Mouse (Mus musculus) spleen, adult 18-20 months (tissue): ENCODE data around the gene Gm3636.
"Not testable (repeated sequence)": the region's sequence is repeated elsewhere in the genome, so short reads cannot be mapped to it uniquely, and the experiment has no call there.

Experiments
- DNase-seq, 2 experiments: peaks; one replicate each; pipeline ENCODE4 v3.0.0; 2022; ENCODE audit warnings: mixed read lengths in 2 of 2

Gene Gm3636

DNA sequence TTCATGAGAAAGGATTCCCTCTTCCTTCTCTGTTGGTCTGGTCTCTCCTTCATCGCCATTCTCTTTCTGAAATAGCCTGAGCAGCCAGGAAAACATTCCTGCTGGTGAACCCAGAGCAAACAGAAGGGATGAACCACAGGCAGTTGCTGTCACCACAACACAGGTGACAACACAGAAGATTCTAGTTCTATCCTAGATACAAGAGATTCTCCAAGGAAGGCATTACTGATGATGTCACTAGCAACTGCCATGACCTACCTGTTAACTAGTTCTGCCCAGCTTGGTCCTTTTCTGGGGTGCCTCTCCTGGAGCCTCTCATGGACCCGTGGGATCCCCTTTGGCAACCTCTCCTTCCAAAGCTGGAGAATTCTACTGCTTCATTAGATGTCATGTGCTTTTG, at the start of gene Gm3636:
Gm3636 (minus strand) TSS at position 101 of the 400 bp plus-strand sequence.
- not testable (repeated sequence) for DNase-seq

DNA sequence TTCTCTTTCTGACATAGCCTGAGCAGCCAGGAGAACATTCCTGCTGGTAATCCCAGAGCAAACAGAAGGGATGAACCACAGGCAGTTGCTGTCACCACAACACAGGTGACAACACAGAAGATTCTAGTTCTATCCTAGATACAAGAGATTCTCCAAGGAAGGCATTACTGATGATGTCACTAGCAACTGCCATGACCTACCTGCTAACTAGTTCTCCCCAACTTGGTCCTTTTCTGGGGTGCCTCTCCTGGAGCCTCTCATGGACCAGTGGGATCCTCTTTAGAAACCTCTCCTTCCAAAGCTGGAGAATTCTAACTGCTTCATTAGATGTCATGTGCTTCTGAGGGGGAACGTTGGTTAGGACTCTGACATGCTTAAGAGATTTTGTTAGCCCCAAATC, 32.2 kb upstream of the Gm3636 start, which contains the start of gene Gm8362:
Gm8362 (minus strand) TSS at position 101 of the 400 bp plus-strand sequence.
- DNase-seq, result not testable (repeated sequence)

DNA sequence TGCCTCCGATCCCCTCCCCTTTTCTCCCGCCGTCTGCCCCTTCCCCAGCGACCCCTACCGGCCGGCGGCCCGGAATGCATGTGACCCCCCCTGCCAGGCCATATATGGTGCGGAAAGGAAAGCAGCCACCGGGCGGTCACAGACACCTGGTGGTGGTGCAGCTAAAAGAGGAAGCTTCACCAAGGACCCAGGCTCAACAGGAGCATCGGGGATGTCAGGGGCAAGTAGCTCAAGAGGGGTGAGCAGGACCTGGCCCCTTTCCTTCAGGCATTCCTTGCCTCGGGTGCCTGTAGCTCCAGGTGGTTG, 15.1 kb upstream of the Gm3636 start:
- peak in 1 of 2 experiments; percentile 4 for DNase-seq

DNA sequence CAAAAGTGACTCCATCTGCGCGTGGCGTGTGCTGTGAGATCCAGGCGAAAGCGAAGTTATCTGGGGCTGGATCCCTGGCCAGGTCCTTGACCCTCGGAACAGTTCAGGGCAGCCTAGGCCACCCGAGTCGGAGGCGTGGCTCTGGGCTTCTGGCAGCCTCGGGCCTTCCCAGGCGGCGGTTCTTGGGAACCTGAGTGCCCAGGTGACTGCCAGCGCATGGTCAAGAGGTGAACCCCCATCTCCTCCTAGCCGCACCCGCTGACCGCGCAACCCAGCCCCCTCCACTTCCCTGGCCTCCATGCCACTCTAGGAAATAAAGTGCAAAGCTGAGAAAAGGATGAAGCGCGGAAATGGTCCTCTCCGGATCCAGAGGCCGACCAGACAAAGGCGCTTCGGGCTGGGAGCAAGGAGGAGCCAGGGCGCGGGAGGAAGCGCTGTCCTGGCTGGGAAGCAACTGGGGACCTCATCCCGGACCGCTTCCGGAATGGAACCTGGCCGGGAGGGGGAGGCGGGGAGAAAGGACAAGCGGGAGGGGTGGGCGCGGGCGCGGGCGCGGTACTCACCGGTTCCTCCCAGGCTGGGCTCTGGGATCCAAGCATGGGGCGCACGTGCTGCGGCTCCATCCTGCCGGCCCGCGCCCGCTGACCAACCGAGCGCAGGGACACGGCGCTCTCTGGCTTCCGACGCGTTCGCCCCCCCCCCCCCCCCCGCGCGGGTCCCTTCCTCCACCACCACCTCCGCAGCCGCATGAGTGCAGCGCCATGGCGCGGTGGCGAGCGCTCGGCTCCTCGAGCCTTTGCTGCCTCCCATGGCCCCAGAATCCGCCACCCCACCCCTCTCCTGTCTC, 14.5 kb upstream of the Gm3636 start:
- DNase-seq, result peak; percentile 1 to 2

DNA sequence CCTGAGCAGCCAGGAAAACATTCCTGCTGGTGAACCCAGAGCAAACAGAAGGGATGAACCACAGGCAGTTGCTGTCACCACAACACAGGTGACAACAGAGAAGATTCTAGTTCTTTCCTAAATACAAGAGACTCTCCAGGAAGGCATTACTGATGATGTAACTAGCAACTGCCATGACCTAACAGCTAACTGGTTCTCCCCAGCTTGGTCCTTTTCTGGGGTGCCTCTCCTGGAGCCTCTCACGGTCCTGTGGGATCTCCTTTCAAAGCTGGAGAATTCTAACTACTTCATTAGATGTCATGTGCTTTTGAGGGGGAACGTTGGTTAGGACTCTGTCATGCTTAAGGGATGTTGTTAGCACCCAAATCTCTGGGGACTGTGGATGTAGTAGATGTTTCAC, 22.0 kb downstream of the Gm3636 start, which contains the start of gene Gm8050:
Gm8050 (minus strand) TSS at position 101 of the 400 bp plus-strand sequence.
- not testable (repeated sequence) for DNase-seq
